Mouse (Mus musculus) liver, embryonic 16.5 days (tissue): Measurements from ENCODE around the gene Adig. TPM values are rescaled to one million over a fixed set of nuclear protein-coding genes. Genes with fewer than 3 reads are reported as not detected.

Source experiments
- ATAC-seq: fragments of 200-750 bp; cut with Nextera tagmentation; 2 replicates; pipeline ENCODE4 v1.8.0; 2017; ENCODE audit warnings: low read depth, mild to moderate bottlenecking, moderate number of reproducible peaks, moderate library complexity
- H3K27ac ChIP-seq: fragments of 300-500 bp; sonication (generic); 2 replicates; pipeline ENCODE4 v1.5.1; 2014; ENCODE audit warnings: mild to moderate bottlenecking, low read length
- H3K27me3 ChIP-seq: fragments of 300-500 bp; sonication (generic); 2 replicates; pipeline ENCODE4 v1.6.1; 2014; ENCODE audit warnings: low read depth, low read length, mixed read lengths; ENCODE audit not compliant: control insufficient read depth, insufficient read depth
- H3K36me3 ChIP-seq: fragments of 300-500 bp; sonication (generic); 2 replicates; pipeline ENCODE4 v1.6.1; 2014; ENCODE audit warnings: mild to moderate bottlenecking; ENCODE audit not compliant: control insufficient read depth, insufficient read depth
- H3K4me1 ChIP-seq: fragments of 300-500 bp; sonication (generic); 2 replicates; pipeline ENCODE4 v1.6.1; 2014; ENCODE audit warnings: low read depth, low read length, mixed read lengths; ENCODE audit not compliant: control insufficient read depth
- H3K4me2 ChIP-seq: fragments of 300-500 bp; sonication (generic); 2 replicates; pipeline ENCODE4 v1.6.1; 2014; ENCODE audit warnings: low read depth, low read length, mixed read lengths
- H3K4me3 ChIP-seq: fragments of 300-500 bp; sonication (generic); 2 replicates; pipeline ENCODE4 v1.5.1; 2014; ENCODE audit warnings: low read depth, mild to moderate bottlenecking, low read length
- H3K9ac ChIP-seq: fragments of 300-500 bp; sonication (generic); 2 replicates; pipeline ENCODE4 v1.6.1; 2014; ENCODE audit warnings: low read depth, low read length
- H3K9me3 ChIP-seq: fragments of 300-500 bp; sonication (generic); replicated peaks from 2 replicates; pipeline ENCODE4 v1.6.1; 2016; ENCODE audit warnings: low read length; ENCODE audit not compliant: control insufficient read depth
- WGBS: fragments of 180-500 bp; shearing (Covaris S2); extraction: QIAGEN DNeasy Blood & Tissue Kit; methylation state at CpG from one replicate; pipeline ENCODE4 v1.1.7; 2014; ENCODE audit not compliant: insufficient replicate concordance; 5-methylcytosine and 5-hydroxymethylcytosine counted together
- polyA plus RNA-seq: library from polyadenylated mRNA; unstranded; fragments of >200 nt; fragmentation: Nextera tagmentation; extraction: Ambion mirVana; gene quantifications from 2 replicates; pipeline ENCODE4 v1.2.1, GENCODE M21; 2015

The Adig gene
- polyA plus RNA-seq, 1 experiment from 2014 or later = not detected

DNA sequence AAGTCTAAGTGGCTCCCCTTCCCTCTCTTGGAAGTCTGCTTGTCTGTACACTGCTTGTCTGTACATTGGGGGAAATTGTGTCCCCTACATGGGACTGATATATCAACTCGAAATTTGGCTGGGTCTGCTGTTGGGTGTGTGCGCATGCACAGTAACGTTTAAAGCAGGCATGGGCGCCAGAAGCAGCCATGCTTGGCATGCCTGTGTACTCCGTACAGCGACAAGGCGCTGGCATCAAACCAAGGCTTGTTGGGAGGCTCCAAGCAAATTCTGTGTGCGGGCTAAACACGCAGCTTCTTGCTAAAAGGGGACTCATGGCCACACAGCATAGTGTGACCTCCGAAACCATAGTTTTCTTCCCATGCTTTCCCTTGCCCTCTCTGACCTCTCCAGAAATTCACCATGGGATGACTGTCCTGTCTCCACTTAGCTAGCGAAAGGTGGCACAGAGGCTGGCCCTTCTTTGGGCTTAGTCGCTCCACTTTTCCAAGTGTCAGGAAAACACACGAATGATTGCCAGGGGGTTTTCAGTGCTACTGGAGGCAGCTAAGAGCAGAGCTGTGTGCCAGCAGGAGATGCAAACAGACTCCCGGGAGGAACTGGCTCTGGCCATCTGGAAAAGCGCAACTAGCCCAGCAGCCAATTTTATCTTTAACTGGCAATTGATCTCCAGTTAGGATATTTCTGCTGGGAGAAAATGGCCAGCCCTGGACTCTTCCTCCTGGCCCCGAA is 21.9 kb downstream of the Adig start:
- Histone ChIP-seq H3K27ac (no peak overlapping the region), H3K4me3 (no peak overlapping the region), H3K27me3 (no peaks in the 10 kb centered on the region), H3K36me3 (no peaks in the 10 kb centered on the region), H3K9me3 (no peaks in the 10 kb centered on the region), H3K9ac (no peak overlapping the region), H3K4me1 (no peaks in the 10 kb centered on the region), H3K4me2 (no peak overlapping the region)
- ATAC-seq = no peak
- WGBS = 70% methylated on average over 16 of the region's 16 CpGs

DNA sequence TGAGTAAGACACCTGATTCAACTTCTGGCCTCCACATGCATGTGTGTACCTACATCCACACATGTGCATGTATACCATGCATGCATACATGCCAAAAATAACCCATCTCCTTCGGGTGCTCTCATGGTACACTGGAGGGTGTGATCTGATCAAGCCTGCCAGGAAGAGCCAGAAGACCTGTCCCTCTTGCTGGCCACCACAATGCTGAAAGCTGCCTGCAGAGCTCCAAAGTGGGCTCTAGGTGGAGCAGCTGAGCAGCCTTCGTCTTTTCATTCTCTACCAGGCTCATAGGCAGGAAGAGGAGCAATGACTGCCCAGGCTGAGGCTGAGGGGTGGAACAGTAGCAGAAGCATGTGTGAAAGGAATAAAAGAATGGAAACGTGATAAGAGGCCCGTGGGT is 31.7 kb downstream of the Adig start:
- ATAC-seq = no peak
- 2% methylated on average over 4 of the region's 4 CpGs for WGBS
- H3K9ac ChIP-seq = no peak overlapping the region
- H3K4me2 ChIP-seq = no peak overlapping the region
- H3K9me3 ChIP-seq = no peaks in the 10 kb centered on the region
- no peak overlapping the region for H3K27ac ChIP-seq
- H3K4me1 ChIP-seq = no peaks in the 10 kb centered on the region
- H3K36me3 ChIP-seq = no peaks in the 10 kb centered on the region
- H3K4me3 ChIP-seq = no peak overlapping the region
- H3K27me3 ChIP-seq = no peaks in the 10 kb centered on the region

DNA sequence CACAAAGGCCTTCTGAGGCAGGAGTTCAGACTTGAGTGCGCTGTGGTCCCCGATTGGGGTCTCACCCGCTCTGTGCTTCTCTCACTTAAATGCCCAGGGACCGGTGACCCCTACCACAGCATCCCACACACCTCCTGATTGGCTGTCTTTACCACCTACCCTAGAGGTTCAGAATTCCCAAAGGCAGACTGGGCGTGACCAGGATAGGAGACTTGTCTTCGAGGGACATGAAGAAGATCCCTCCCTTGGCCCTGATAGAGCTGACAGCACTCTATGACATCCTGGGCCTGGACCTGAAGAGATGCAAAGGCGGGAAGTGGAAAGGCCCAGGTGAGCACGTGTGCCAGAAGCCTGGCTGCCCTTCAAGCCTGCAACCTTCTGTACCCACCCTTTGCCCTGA is 32.1 kb downstream of the Adig start:
- Histone ChIP-seq H3K36me3 (no peaks in the 10 kb centered on the region), H3K4me2 (no peak overlapping the region), H3K9ac (no peak overlapping the region), H3K9me3 (no peaks in the 10 kb centered on the region), H3K4me3 (no peak overlapping the region), H3K4me1 (no peaks in the 10 kb centered on the region), H3K27me3 (no peaks in the 10 kb centered on the region), H3K27ac (no peak overlapping the region)
- WGBS = 52% methylated on average over 8 of the region's 8 CpGs
- ATAC-seq = no peak

DNA sequence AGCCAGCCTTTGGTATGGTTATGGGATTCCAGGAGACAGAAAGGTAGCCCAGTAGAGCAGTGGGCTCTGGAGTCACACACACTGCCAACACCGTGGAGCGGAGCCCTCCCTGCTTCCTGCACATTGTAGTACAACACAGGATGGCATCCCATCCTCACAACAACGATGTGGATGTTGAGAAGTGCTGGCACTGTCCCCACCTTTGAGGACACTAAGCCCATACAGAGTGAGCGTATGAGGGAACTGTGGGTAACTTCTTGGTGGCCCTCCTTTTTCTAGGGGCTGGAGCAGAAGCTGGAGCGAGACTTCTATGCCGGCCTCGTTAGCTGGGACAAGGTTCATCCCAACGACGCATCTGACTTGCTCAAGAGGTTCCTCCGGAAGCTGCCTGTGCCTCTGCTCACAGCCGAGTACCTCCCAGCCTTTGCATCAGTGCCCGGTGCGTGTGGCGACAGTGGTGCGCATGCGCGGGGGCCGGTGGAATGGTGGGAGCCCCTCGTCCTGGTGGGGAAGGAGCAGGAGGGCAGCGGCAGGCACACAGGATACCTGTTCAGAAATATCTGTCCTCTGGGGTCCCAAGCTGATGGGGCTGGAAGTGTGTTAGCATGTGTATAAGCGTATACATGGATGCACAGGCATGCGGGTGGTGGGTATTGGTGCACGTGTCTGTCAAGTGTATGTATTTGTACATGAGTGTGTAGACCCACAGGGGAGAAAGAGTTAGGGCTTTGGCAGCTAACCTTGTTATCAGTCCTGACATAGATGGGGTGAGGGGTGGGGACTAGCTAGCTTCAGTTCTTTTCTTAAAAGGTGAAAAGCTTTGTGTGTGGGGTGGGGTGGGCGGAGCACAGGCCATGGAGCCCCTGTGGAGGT is 37.3 kb downstream of the Adig start:
- H3K4me1 ChIP-seq = no peaks in the 10 kb centered on the region
- H3K9ac ChIP-seq = no peak overlapping the region
- no peak for ATAC-seq
- no peak overlapping the region for H3K4me3 ChIP-seq
- no peak overlapping the region for H3K27ac ChIP-seq
- no peak overlapping the region for H3K4me2 ChIP-seq
- no peaks in the 10 kb centered on the region for H3K27me3 ChIP-seq
- no peaks in the 10 kb centered on the region for H3K36me3 ChIP-seq
- H3K9me3 ChIP-seq = no peaks in the 10 kb centered on the region
- WGBS = 42% methylated on average over 24 of the region's 24 CpGs

DNA sequence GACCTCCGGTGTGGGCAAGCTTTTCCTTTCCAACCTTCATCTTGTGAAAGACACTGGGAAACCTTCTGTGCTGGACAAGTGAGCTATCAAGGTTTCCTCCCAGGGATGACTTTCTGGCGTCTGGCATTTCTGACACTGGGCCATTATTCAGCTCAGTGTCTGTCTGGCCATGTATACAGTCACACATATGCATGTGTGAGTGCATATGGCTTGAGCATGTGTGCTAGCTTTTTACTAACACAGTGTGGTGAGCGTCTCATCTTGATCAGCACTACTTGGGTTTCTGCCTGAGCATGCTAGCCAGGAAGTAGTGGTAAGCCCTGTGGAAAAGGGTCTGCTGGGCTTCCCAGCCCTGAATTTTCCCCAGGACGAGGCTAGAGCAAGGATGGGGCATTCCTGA is 38.9 kb downstream of the Adig start:
- H3K4me1 ChIP-seq = no peaks in the 10 kb centered on the region
- H3K4me3 ChIP-seq = no peak overlapping the region
- no peaks in the 10 kb centered on the region for H3K27me3 ChIP-seq
- no peaks in the 10 kb centered on the region for H3K36me3 ChIP-seq
- no peak overlapping the region for H3K4me2 ChIP-seq
- H3K9me3 ChIP-seq = no peaks in the 10 kb centered on the region
- no peak overlapping the region for H3K27ac ChIP-seq
- no peak overlapping the region for H3K9ac ChIP-seq
- ATAC-seq = no peak
- WGBS = 36% methylated on average over 4 of the region's 4 CpGs

DNA sequence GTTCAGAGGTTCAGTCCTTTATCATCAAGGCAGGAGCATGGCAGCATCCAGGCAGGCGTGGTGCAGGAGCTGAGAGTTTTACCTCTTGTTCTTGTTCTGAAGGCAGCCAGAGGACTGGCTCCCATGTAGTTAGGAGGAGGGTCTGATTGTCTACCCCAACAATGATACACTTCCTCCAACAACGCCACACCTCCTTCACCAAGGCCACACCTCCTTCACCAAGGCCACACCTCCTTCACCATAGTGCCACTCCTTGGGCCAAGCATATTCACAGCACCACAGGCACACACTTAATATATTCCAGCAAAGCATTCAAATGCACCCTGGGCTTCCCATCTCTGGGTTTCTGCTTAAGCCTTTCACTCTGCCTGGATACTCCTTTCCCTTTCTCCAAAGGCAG is 42.9 kb downstream of the Adig start:
- Histone ChIP-seq H3K9me3 (no peaks in the 10 kb centered on the region), H3K36me3 (no peaks in the 10 kb centered on the region), H3K4me2 (no peak overlapping the region), H3K27ac (no peak overlapping the region), H3K4me1 (no peaks in the 10 kb centered on the region), H3K9ac (no peak overlapping the region), H3K4me3 (no peak overlapping the region), H3K27me3 (peaks cover 6% of the 10 kb centered on the region; the same call in 1 of the 2 replicates)
- no peak for ATAC-seq
- WGBS = 50% methylated on average over 2 of the region's 2 CpGs

DNA sequence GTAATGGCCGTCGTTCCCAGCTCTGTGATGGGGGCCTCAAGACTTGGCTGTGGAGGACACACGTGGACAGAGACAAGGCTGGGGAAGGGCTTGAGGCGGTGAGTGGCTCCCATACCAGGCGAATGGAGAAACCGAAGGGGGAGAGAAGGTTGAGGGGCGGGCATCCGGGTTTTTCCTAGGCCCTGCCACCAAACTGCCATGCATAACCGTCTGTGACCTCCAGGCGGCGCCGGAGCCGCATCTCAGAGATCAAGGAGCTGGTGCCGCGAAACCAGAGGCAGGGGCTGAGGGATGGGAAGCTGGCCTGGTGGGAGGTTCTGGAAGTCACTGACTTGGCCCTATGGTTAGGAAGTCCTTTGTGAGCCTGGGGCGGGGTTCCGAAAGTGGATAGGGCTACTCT is 44.3 kb downstream of the Adig start:
- Histone ChIP-seq H3K9me3 (no peaks in the 10 kb centered on the region), H3K4me1 (no peaks in the 10 kb centered on the region), H3K9ac (no peak overlapping the region), H3K36me3 (no peaks in the 10 kb centered on the region), H3K4me2 (no peak overlapping the region), H3K27ac (no peak overlapping the region), H3K4me3 (no peak overlapping the region), H3K27me3 (peaks cover 6% of the 10 kb centered on the region)
- WGBS = 6% methylated on average over 17 of the region's 17 CpGs
- ATAC-seq = no peak

DNA sequence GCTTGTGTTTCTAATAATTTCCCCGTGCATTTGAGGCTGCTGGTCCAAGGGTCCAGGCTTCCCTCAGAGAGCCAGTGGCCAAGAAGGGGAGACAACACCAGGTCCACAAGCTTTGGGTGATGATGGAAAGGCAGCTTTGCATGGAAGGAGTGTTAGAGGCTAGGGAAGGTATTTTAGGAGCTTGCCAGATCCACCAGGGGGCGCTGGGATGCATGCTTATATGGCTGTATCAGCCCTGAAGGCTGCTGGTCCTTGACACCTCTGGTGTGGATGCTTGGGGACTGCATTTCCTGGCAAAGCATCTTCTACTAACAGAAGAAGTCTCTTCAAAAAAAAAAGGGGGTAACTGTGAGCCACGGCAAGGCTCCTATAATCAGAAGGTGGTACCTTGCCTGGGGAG is 47.7 kb downstream of the Adig start:
- Histone ChIP-seq H3K4me1 (no peaks in the 10 kb centered on the region), H3K27me3 (peaks cover 24% of the 10 kb centered on the region), H3K9me3 (no peaks in the 10 kb centered on the region), H3K27ac (no peak overlapping the region), H3K36me3 (no peaks in the 10 kb centered on the region), H3K9ac (no peak overlapping the region), H3K4me3 (no peak overlapping the region), H3K4me2 (no peak overlapping the region)
- 6% methylated on average over 3 of the region's 3 CpGs for WGBS
- no peak for ATAC-seq

DNA sequence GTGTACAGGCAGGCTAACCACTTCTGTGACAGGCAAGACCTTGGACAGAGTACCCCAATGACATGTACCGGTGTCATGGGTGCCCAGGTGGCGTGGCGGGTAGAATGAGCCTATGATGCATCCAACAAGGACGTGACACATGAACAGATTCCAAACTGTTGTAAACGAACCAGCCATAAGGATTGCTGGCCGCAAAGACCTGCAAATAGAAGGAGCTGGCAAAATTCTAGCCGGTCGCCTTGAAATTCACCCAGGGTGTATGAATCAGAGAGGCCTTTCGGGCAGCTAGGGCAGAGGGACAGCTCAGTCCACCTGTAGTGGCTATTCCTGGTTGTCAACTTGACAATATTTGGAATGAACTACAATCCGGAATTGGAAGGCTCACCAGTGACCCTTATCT is 52.0 kb downstream of the Adig start:
- ATAC-seq = no peak
- 17% methylated on average over 10 of the region's 10 CpGs for WGBS

More for the DNA sequence above, 52.0 kb downstream of the Adig start:
- Histone ChIP-seq H3K27me3 (peaks cover 24% of the 10 kb centered on the region), H3K4me3 (no peak overlapping the region), H3K36me3 (no peaks in the 10 kb centered on the region), H3K4me2 (no peak overlapping the region), H3K4me1 (no peaks in the 10 kb centered on the region), H3K9me3 (no peaks in the 10 kb centered on the region), H3K9ac (no peak overlapping the region), H3K27ac (no peak overlapping the region)
